ENCODE assay signal across 19 mouse cellular contexts in genomic region chr4:126438261-126438660, GRCm38 (mm10).
"Had no signal": no experiment of that assay in that cellular context is flagged by ENCODE, and none has a peak within 500 bp of the region (broad histone marks: within the 10 kb centered on the region; RNA-seq: fewer than 3 reads in every experiment).

No protein-coding gene starts in this region.

- DNase-seq: kidney, adult 18-20 months; kidney, adult 9 months; kidney, postnatal 14 days; kidney, postnatal 4 days; layer of hippocampus, adult 9-11 months; lung, adult 18-20 months; lung, postnatal 14 days; lung, postnatal 4 days; midbrain, embryonic 14.5 days; retina, postnatal 1 day; right cerebral cortex, postnatal 25 days; spleen, adult 18-20 months; thymus, postnatal 25 days had no signal

- H3K27ac ChIP-seq: left cerebral cortex, adult 2 months; liver, embryonic 15.5 days; stomach, embryonic 15.5 days had no signal

- H3K9ac ChIP-seq: liver, embryonic 15.5 days; stomach, embryonic 15.5 days had no signal

- ATAC-seq: intestine, embryonic 16.5 days had no signal

- H3K9me3 ChIP-seq: liver, embryonic 15.5 days; stomach, embryonic 15.5 days had no signal

- H3K4me2 ChIP-seq: liver, embryonic 11.5 days; liver, embryonic 15.5 days; midbrain, embryonic 11.5 days; stomach, embryonic 15.5 days had no signal

- H3K4me3 ChIP-seq: left cerebral cortex, adult 2 months; liver, embryonic 15.5 days; stomach, embryonic 15.5 days had no signal

- H3K27me3 ChIP-seq: liver, embryonic 15.5 days; stomach, embryonic 15.5 days had no signal

- H3K4me1 ChIP-seq: liver, embryonic 15.5 days; stomach, embryonic 15.5 days had no signal
